Mouse (Mus musculus): ENCODE measurements around the gene Sorbs1. TPM values are rescaled to one million over a fixed set of nuclear protein-coding genes. Genes with fewer than 3 reads are reported as not detected.

Sorbs1 gene
- total RNA-seq, 1 experiment = 18.0 TPM

GRCm38 (mm10) chr19:40467810-40468209 is 45.8 kb downstream of the Sorbs1 start:
- Histone ChIP-seq H3K4me3 (ENCODE audit: insufficient read depth in 1 of 2, low read depth in 1 of 2, low read length in 2 of 2, poor library complexity in 1 of 2, severe bottlenecking in 1 of 2) (no peak overlapping the region), H3K36me3 (ENCODE audit: control insufficient read depth, insufficient read depth, low read length, poor library complexity, severe bottlenecking) (no peaks in the 10 kb centered on the region), H3K27ac (ENCODE audit: insufficient read depth, low read depth, low read length, poor library complexity, severe bottlenecking) (no peak overlapping the region), H3K4me1 (ENCODE audit: control insufficient read depth in 2 of 2, insufficient read depth in 2 of 2, low read length in 2 of 2, poor library complexity in 1 of 2) (no peaks in the 10 kb centered on the region), H3K9me3 (ENCODE audit: control insufficient read depth, insufficient read depth, low read depth, low read length) (no peaks in the 10 kb centered on the region), H3K9ac (ENCODE audit: insufficient read depth, low read depth, low read length, poor library complexity, severe bottlenecking) (no peak overlapping the region)
- in situ Hi-C loops (cut with MboI; ENCODE audit: low sequenced_read_pairs in 2 of 2, unreplicated experiment in 2 of 2) = no loop called here
- no peak for TF ChIP-seq ZC3H11A (IDR thresholded peaks at IDR 0.05; ENCODE audit: borderline replicate concordance, low read depth, low read length)
- TF ChIP-seq CHD2 (IDR thresholded peaks at IDR 0.05; ENCODE audit: low read depth, low read length) = no peak
- TF ChIP-seq HCFC1 (IDR thresholded peaks at IDR 0.05; ENCODE audit: borderline replicate concordance, insufficient read depth, low read length) = no peak
- TF ChIP-seq MAFK (IDR thresholded peaks at IDR 0.05; ENCODE audit: insufficient read depth, low read depth, low read length) = no peak
- TF ChIP-seq ZNF384 (IDR thresholded peaks at IDR 0.05; ENCODE audit: low read depth, low read length) = no peak
- DNase-seq (ENCODE audit: low read depth, low spot score) = no peak

- in situ Hi-C loops (cut with MboI; ENCODE audit: low sequenced_read_pairs in 2 of 2, unreplicated experiment in 2 of 2) = no loop called here
These were observed 48.2 kb downstream of the Sorbs1 start for GRCm38 (mm10) chr19:40465339-40465738.

GRCm38 (mm10) chr19:40464408-40464807 is 49.2 kb downstream of the Sorbs1 start:
- TF ChIP-seq ZNF384 (IDR thresholded peaks at IDR 0.05; ENCODE audit: low read depth, low read length) (no peak), CHD2 (IDR thresholded peaks at IDR 0.05; ENCODE audit: low read depth, low read length) (no peak), ZC3H11A (IDR thresholded peaks at IDR 0.05; ENCODE audit: borderline replicate concordance, low read depth, low read length) (no peak), HCFC1 (IDR thresholded peaks at IDR 0.05; ENCODE audit: borderline replicate concordance, insufficient read depth, low read length) (no peak), MAFK (IDR thresholded peaks at IDR 0.05; ENCODE audit: insufficient read depth, low read depth, low read length) (no peak)
- Histone ChIP-seq H3K36me3 (ENCODE audit: control insufficient read depth, insufficient read depth, low read length, poor library complexity, severe bottlenecking) (no peaks in the 10 kb centered on the region), H3K9me3 (ENCODE audit: control insufficient read depth, insufficient read depth, low read depth, low read length) (no peaks in the 10 kb centered on the region), H3K4me1 (ENCODE audit: control insufficient read depth in 2 of 2, insufficient read depth in 2 of 2, low read length in 2 of 2, poor library complexity in 1 of 2) (no peaks in the 10 kb centered on the region), H3K4me3 (ENCODE audit: insufficient read depth in 1 of 2, low read depth in 1 of 2, low read length in 2 of 2, poor library complexity in 1 of 2, severe bottlenecking in 1 of 2) (no peak overlapping the region), H3K27ac (ENCODE audit: insufficient read depth, low read depth, low read length, poor library complexity, severe bottlenecking) (no peak overlapping the region), H3K9ac (ENCODE audit: insufficient read depth, low read depth, low read length, poor library complexity, severe bottlenecking) (no peak overlapping the region)
- in situ Hi-C loops (cut with MboI; ENCODE audit: low sequenced_read_pairs in 2 of 2, unreplicated experiment in 2 of 2) = no loop called here
- no peak for DNase-seq (ENCODE audit: low read depth, low spot score)

More at GRCm38 (mm10) chr19:40465339-40465738, 48.2 kb downstream of the Sorbs1 start:
- TF ChIP-seq CHD2 (IDR thresholded peaks at IDR 0.05; ENCODE audit: low read depth, low read length) = no peak
- no peak for TF ChIP-seq HCFC1 (IDR thresholded peaks at IDR 0.05; ENCODE audit: borderline replicate concordance, insufficient read depth, low read length)
- no peak for TF ChIP-seq ZNF384 (IDR thresholded peaks at IDR 0.05; ENCODE audit: low read depth, low read length)
- no peak for TF ChIP-seq ZC3H11A (IDR thresholded peaks at IDR 0.05; ENCODE audit: borderline replicate concordance, low read depth, low read length)
- TF ChIP-seq MAFK (IDR thresholded peaks at IDR 0.05; ENCODE audit: insufficient read depth, low read depth, low read length) = no peak
- H3K36me3 ChIP-seq (ENCODE audit: control insufficient read depth, insufficient read depth, low read length, poor library complexity, severe bottlenecking) = no peaks in the 10 kb centered on the region
- H3K9me3 ChIP-seq (ENCODE audit: control insufficient read depth, insufficient read depth, low read depth, low read length) = no peaks in the 10 kb centered on the region
- no peak overlapping the region for H3K4me3 ChIP-seq (ENCODE audit: insufficient read depth in 1 of 2, low read depth in 1 of 2, low read length in 2 of 2, poor library complexity in 1 of 2, severe bottlenecking in 1 of 2)
- no peak overlapping the region for H3K9ac ChIP-seq (ENCODE audit: insufficient read depth, low read depth, low read length, poor library complexity, severe bottlenecking)
- DNase-seq (ENCODE audit: low read depth, low spot score) = no peak
- H3K27ac ChIP-seq (ENCODE audit: insufficient read depth, low read depth, low read length, poor library complexity, severe bottlenecking) = no peak overlapping the region
- H3K4me1 ChIP-seq (ENCODE audit: control insufficient read depth in 2 of 2, insufficient read depth in 2 of 2, low read length in 2 of 2, poor library complexity in 1 of 2) = no peaks in the 10 kb centered on the region

GRCm38 (mm10) chr19:40462892-40463291 is 50.7 kb downstream of the Sorbs1 start:
- no peaks in the 10 kb centered on the region for H3K9me3 ChIP-seq (ENCODE audit: control insufficient read depth, insufficient read depth, low read depth, low read length)

GRCm38 (mm10) chr19:40462481-40462880 is 51.1 kb downstream of the Sorbs1 start:
- H3K9me3 ChIP-seq (ENCODE audit: control insufficient read depth, insufficient read depth, low read depth, low read length) = no peaks in the 10 kb centered on the region
- TF ChIP-seq HCFC1 (IDR thresholded peaks at IDR 0.05; ENCODE audit: borderline replicate concordance, insufficient read depth, low read length) (no peak), ZNF384 (IDR thresholded peaks at IDR 0.05; ENCODE audit: low read depth, low read length) (no peak), MAFK (IDR thresholded peaks at IDR 0.05; ENCODE audit: insufficient read depth, low read depth, low read length) (no peak), ZC3H11A (IDR thresholded peaks at IDR 0.05; ENCODE audit: borderline replicate concordance, low read depth, low read length) (no peak)
- no peak for DNase-seq (ENCODE audit: low read depth, low spot score)
- H3K9ac ChIP-seq (ENCODE audit: insufficient read depth, low read depth, low read length, poor library complexity, severe bottlenecking) = no peak overlapping the region
- no peak overlapping the region for H3K4me3 ChIP-seq (ENCODE audit: insufficient read depth in 1 of 2, low read depth in 1 of 2, low read length in 2 of 2, poor library complexity in 1 of 2, severe bottlenecking in 1 of 2)
- no peaks in the 10 kb centered on the region for H3K4me1 ChIP-seq (ENCODE audit: control insufficient read depth in 2 of 2, insufficient read depth in 2 of 2, low read length in 2 of 2, poor library complexity in 1 of 2)
- no peaks in the 10 kb centered on the region for H3K36me3 ChIP-seq (ENCODE audit: control insufficient read depth, insufficient read depth, low read length, poor library complexity, severe bottlenecking)
- H3K27ac ChIP-seq (ENCODE audit: insufficient read depth, low read depth, low read length, poor library complexity, severe bottlenecking) = no peak overlapping the region
- in situ Hi-C loops (cut with MboI; ENCODE audit: low sequenced_read_pairs in 2 of 2, unreplicated experiment in 2 of 2) = no loop called here

More at GRCm38 (mm10) chr19:40462892-40463291, 50.7 kb downstream of the Sorbs1 start:
- no peak for DNase-seq (ENCODE audit: low read depth, low spot score)
- TF ChIP-seq CHD2 (IDR thresholded peaks at IDR 0.05; ENCODE audit: low read depth, low read length) (no peak), MAFK (IDR thresholded peaks at IDR 0.05; ENCODE audit: insufficient read depth, low read depth, low read length) (no peak), HCFC1 (IDR thresholded peaks at IDR 0.05; ENCODE audit: borderline replicate concordance, insufficient read depth, low read length) (no peak), ZNF384 (IDR thresholded peaks at IDR 0.05; ENCODE audit: low read depth, low read length) (no peak), ZC3H11A (IDR thresholded peaks at IDR 0.05; ENCODE audit: borderline replicate concordance, low read depth, low read length) (no peak)
- Histone ChIP-seq H3K27ac (ENCODE audit: insufficient read depth, low read depth, low read length, poor library complexity, severe bottlenecking) (no peak overlapping the region), H3K36me3 (ENCODE audit: control insufficient read depth, insufficient read depth, low read length, poor library complexity, severe bottlenecking) (no peaks in the 10 kb centered on the region), H3K4me3 (ENCODE audit: insufficient read depth in 1 of 2, low read depth in 1 of 2, low read length in 2 of 2, poor library complexity in 1 of 2, severe bottlenecking in 1 of 2) (no peak overlapping the region), H3K9ac (ENCODE audit: insufficient read depth, low read depth, low read length, poor library complexity, severe bottlenecking) (no peak overlapping the region), H3K4me1 (ENCODE audit: control insufficient read depth in 2 of 2, insufficient read depth in 2 of 2, low read length in 2 of 2, poor library complexity in 1 of 2) (no peaks in the 10 kb centered on the region)
- in situ Hi-C loops (cut with MboI; ENCODE audit: low sequenced_read_pairs in 2 of 2, unreplicated experiment in 2 of 2) = no loop called here

All from ES-E14 (cell line).